Mouse (Mus musculus) heart, postnatal 0 days (tissue): ENCODE results near the gene Cmtm6.

Source experiments
- CTCF ChIP-seq: IDR thresholded peaks from 2 replicates; pipeline ENCODE4 v1.5.1; 2016; ENCODE audit warnings: antibody characterized with exemption, control low read depth, low read depth
- EP300 ChIP-seq: IDR thresholded peaks from 2 replicates; pipeline ENCODE4 v1.6.1; 2016; ENCODE audit warnings: antibody characterized with exemption, low read depth

DNA sequence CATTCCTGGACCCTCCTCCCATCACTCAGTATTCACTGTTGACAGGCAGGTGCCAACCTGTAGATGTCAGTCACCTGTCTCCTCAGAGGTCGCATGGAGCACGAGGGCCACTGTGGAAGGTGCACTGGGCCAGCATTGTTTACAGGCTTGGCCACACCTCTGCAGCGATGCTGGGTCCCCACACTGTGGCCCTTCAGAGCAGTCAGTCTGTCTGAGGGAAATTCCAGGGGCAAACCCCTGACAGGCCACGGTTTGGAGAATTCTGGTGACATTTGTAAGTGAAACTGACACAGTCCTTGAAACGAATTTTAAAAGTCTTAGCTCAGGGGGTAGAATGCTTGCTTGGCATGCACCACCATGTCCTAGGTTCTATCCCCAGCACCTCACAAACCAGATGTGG, 29.4 kb downstream of the Cmtm6 start:
- TF ChIP-seq CTCF: no peak
- no peak for TF ChIP-seq EP300
